Mouse (Mus musculus) neural tube, embryonic 12.5 days (tissue): ENCODE data around the gene Rnf225. TPM values are rescaled to one million over a fixed set of nuclear protein-coding genes. Genes with fewer than 3 reads are reported as not detected.
"Not testable (repeated sequence)": the region's sequence is repeated elsewhere in the genome, so short reads cannot be mapped to it uniquely, and the experiment has no call there.

Experiments
- ATAC-seq: fragments of 200-750 bp; cut with Nextera tagmentation; 2 replicates; pipeline ENCODE4 v1.8.0; 2017; ENCODE audit warnings: low read depth, mild to moderate bottlenecking, moderate TSS enrichment, moderate library complexity; ENCODE audit not compliant: low FRiP score
- H3K27ac ChIP-seq: fragments of 300-500 bp; sonication (generic); 2 replicates; pipeline ENCODE4 v1.5.1; 2016
- H3K27me3 ChIP-seq: fragments of 300-500 bp; sonication (generic); replicated peaks from 2 replicates; pipeline ENCODE4 v1.6.1; 2016; ENCODE audit warnings: mild to moderate bottlenecking
- H3K36me3 ChIP-seq: fragments of 300-500 bp; sonication (generic); 2 replicates; pipeline ENCODE4 v1.6.1; 2016; ENCODE audit warnings: mild to moderate bottlenecking
- H3K4me1 ChIP-seq: fragments of 300-500 bp; sonication (generic); 2 replicates; pipeline ENCODE4 v1.6.1; 2016
- H3K4me2 ChIP-seq: fragments of 300-500 bp; sonication (generic); replicated peaks from 2 replicates; pipeline ENCODE4 v1.6.1; 2016; ENCODE audit warnings: mild to moderate bottlenecking
- H3K4me3 ChIP-seq: fragments of 300-500 bp; sonication (generic); 2 replicates; pipeline ENCODE4 v1.5.1; 2016
- H3K9ac ChIP-seq: fragments of 300-500 bp; sonication (generic); 2 replicates; pipeline ENCODE4 v1.6.1; 2016; ENCODE audit warnings: mild to moderate bottlenecking
- H3K9me3 ChIP-seq: fragments of 300-500 bp; sonication (generic); 2 replicates; pipeline ENCODE4 v1.6.1; 2016; ENCODE audit warnings: mild to moderate bottlenecking
- WGBS: fragments of 180-500 bp; shearing (Covaris S2); methylation state at CpG from one replicate; pipeline ENCODE4 v1.1.7; 2016; 5-methylcytosine and 5-hydroxymethylcytosine counted together
- polyA plus RNA-seq: library from polyadenylated mRNA; unstranded; fragments of >200 nt; fragmentation: Nextera tagmentation; extraction: Ambion mirVana; gene quantifications from 2 replicates; pipeline ENCODE4 v1.2.1, GENCODE M21; 2016

The Rnf225 gene
- polyA plus RNA-seq, 1 experiment from 2014 or later = 0.62 TPM

GRCm38 (mm10) chr7:12909498-12909962 lies 17.7 kb upstream of the Rnf225 start:
- ATAC-seq = peak; percentile 62
- Histone ChIP-seq H3K36me3 (peaks cover 39% of the 10 kb centered on the region), H3K9ac (peak overlapping the region; percentile 61), H3K4me1 (peaks cover 6% of the 10 kb centered on the region; the same call in 1 of the 2 replicates), H3K27me3 (no peaks in the 10 kb centered on the region), H3K4me2 (peak overlapping the region; percentile 59), H3K27ac (peak overlapping the region; percentile 46; the same call in 1 of the 2 replicates), H3K9me3 (no peaks in the 10 kb centered on the region), H3K4me3 (peak overlapping the region; percentile 42)
- 43% methylated on average over 7 of the region's 7 CpGs for WGBS

- Histone ChIP-seq H3K27ac (peak overlapping the region; percentile 46), H3K36me3 (peaks cover 33% of the 10 kb centered on the region), H3K27me3 (no peaks in the 10 kb centered on the region), H3K4me2 (peak overlapping the region; percentile 59), H3K4me3 (peak overlapping the region; percentile 42), H3K9ac (peak overlapping the region; percentile 61), H3K9me3 (no peaks in the 10 kb centered on the region), H3K4me1 (peaks cover 6% of the 10 kb centered on the region; the same call in 1 of the 2 replicates)
- peak; percentile 85 for ATAC-seq
- WGBS = 7% methylated on average over 19 of the region's 19 CpGs
These were observed 17.0 kb upstream of the Rnf225 start for GRCm38 (mm10) chr7:12910181-12910668.

DNA sequence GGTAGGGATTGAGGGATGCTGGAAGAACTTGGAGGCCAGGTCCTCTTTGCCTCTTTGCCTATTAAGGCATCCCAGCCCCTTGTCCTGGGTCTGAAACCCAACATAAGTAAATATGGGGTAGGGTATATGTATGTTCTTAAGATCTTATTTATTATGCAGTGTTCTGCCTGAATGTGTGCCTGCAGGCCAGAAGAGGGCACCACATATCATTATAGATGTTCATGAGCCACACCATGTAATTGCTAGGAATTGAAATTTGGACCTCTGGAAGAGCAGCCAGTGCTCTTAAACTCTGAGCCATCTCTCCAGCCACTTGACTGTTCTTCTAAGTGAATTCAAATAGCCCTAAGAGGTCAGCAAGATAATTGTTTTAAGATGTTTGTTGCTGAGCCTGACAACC lies 13.7 kb upstream of the Rnf225 start:
- ATAC-seq = no peak
- Histone ChIP-seq H3K27me3 (no peaks in the 10 kb centered on the region), H3K4me1 (peaks cover 6% of the 10 kb centered on the region; the same call in 1 of the 2 replicates), H3K36me3 (peaks cover under 1% of the 10 kb centered on the region; the same call in 1 of the 2 replicates), H3K27ac (no peak overlapping the region), H3K9ac (no peak overlapping the region), H3K9me3 (no peaks in the 10 kb centered on the region), H3K4me3 (no peak overlapping the region), H3K4me2 (no peak overlapping the region)

GRCm38 (mm10) chr7:12920495-12920894 lies 6.7 kb upstream of the Rnf225 start:
- H3K27ac ChIP-seq, H3K9ac ChIP-seq, ATAC-seq, H3K4me3 ChIP-seq, H3K27me3 ChIP-seq, H3K9me3 ChIP-seq: not testable (repeated sequence)
- Histone ChIP-seq H3K36me3 (peaks cover 23% of the 10 kb centered on the region), H3K4me2 (peak overlapping the region; percentile 82; the same call in 1 of the 2 replicates), H3K4me1 (peaks cover 11% of the 10 kb centered on the region)
- 88% methylated on average over 7 of the region's 8 CpGs for WGBS

GRCm38 (mm10) chr7:12921318-12921704 lies 5.9 kb upstream of the Rnf225 start:
- peak; percentile 19; the same call in 1 of the 2 replicates for ATAC-seq

GRCm38 (mm10) chr7:12921705-12922465 lies 5.3 kb upstream of the Rnf225 start, which contains the start of gene Rps5:
Rps5 (plus strand) TSS chr7:12922290.
- Histone ChIP-seq H3K9ac (peak within 1 kb of the TSS; percentile 77), H3K9me3 (no peaks in the 10 kb centered on the region), H3K36me3 (peaks cover 37% of the 10 kb centered on the region), H3K4me3 (peak within 1 kb of the TSS; percentile 86), H3K27ac (peak within 1 kb of the TSS; percentile 75), H3K4me2 (peak within 1 kb of the TSS; percentile 93), H3K4me1 (peaks cover 11% of the 10 kb centered on the region), H3K27me3 (peaks cover 11% of the 10 kb centered on the region)
- peak; percentile 98 for ATAC-seq
- WGBS = under 1% methylated on average over 55 of the region's 55 CpGs

More at GRCm38 (mm10) chr7:12921318-12921704, 5.9 kb upstream of the Rnf225 start:
- Histone ChIP-seq H3K9me3 (no peaks in the 10 kb centered on the region), H3K36me3 (peaks cover 31% of the 10 kb centered on the region), H3K9ac (peak overlapping the region; percentile 71), H3K4me1 (peaks cover 11% of the 10 kb centered on the region), H3K27me3 (peaks cover 5% of the 10 kb centered on the region), H3K4me2 (peak overlapping the region; percentile 82), H3K4me3 (peak overlapping the region; percentile 86), H3K27ac (peak overlapping the region; percentile 75)
- 0% methylated on average over 3 of the region's 3 CpGs for WGBS

DNA sequence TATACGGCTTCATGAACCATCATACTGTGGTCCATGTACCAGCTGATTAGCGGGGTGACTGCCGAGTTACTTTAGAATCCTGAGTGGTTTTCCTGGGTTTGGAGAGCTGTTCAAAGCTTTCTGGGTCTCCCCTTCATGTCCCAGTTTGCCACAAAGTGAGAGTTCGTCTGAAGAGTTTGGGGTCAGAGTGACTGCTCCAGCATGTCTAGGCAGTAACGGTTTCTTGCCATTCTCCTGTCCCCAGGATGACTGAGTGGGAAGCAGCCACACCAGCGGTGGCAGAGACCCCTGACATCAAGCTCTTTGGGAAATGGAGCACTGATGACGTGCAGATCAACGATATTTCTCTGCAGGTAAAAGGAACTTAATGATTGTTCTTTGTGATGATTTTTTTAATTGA lies 4.5 kb upstream of the Rnf225 start:
- Histone ChIP-seq H3K27ac (no peak overlapping the region), H3K9me3 (no peaks in the 10 kb centered on the region), H3K4me1 (peaks cover 13% of the 10 kb centered on the region), H3K9ac (peak overlapping the region; percentile 77), H3K4me2 (peak overlapping the region; percentile 93), H3K27me3 (peaks cover 19% of the 10 kb centered on the region), H3K4me3 (peak overlapping the region; percentile 86), H3K36me3 (peaks cover 42% of the 10 kb centered on the region)
- WGBS = 3% methylated on average over 8 of the region's 8 CpGs
- ATAC-seq = no peak

DNA sequence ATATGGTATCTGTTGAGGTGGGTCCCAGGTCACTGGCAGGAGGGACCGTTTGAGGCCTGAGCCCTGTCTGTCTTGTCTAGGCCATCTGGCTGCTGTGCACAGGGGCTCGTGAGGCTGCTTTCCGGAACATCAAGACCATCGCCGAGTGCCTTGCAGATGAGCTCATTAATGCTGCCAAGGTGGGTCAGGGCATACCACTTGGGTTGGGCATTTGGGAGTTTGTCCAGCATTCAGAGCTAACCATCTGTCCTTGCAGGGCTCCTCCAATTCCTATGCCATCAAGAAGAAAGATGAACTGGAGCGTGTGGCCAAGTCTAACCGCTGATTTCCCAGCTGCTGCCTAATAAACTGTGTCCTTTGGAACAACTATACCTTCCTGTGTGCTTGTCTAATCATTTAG lies 900 bp upstream of the Rnf225 start:
- WGBS = 88% methylated on average over 7 of the region's 7 CpGs
- no peak for ATAC-seq
- peaks cover 30% of the 10 kb centered on the region for H3K27me3 ChIP-seq
- H3K4me3 ChIP-seq = no peak overlapping the region
- peaks cover 50% of the 10 kb centered on the region for H3K36me3 ChIP-seq
- H3K4me2 ChIP-seq = no peak overlapping the region
- no peak overlapping the region for H3K27ac ChIP-seq
- peaks cover 19% of the 10 kb centered on the region for H3K4me1 ChIP-seq
- H3K9ac ChIP-seq = no peak overlapping the region
- no peaks in the 10 kb centered on the region for H3K9me3 ChIP-seq

GRCm38 (mm10) chr7:12927693-12928589 lies 725 bp downstream of the Rnf225 start:
- Histone ChIP-seq H3K36me3 (peaks cover 50% of the 10 kb centered on the region), H3K4me3 (peak overlapping the region; percentile 27; the same call in 1 of the 2 replicates), H3K4me2 (peak overlapping the region; percentile 57), H3K4me1 (peaks cover 16% of the 10 kb centered on the region), H3K27ac (no peak overlapping the region), H3K9me3 (no peaks in the 10 kb centered on the region), H3K27me3 (peaks cover 30% of the 10 kb centered on the region), H3K9ac (peak overlapping the region; percentile 44)
- peak; percentile 56 for ATAC-seq
- 4% methylated on average over 65 of the region's 65 CpGs for WGBS

GRCm38 (mm10) chr7:12933615-12934140 lies 6.5 kb downstream of the Rnf225 start:
- no peak overlapping the region for H3K27ac ChIP-seq
- ATAC-seq = no peak
- H3K9ac ChIP-seq = no peak overlapping the region
- 74% methylated on average over 4 of the region's 4 CpGs for WGBS
- no peak overlapping the region for H3K4me2 ChIP-seq
- H3K4me1 ChIP-seq = no peaks in the 10 kb centered on the region
- peaks cover 1% of the 10 kb centered on the region; the same call in 1 of the 2 replicates for H3K27me3 ChIP-seq
- H3K36me3 ChIP-seq = 0 out of 2 replicates have a peak, but pooled peaks cover 8% of the 10 kb centered on the region
- no peaks in the 10 kb centered on the region for H3K9me3 ChIP-seq
- no peak overlapping the region for H3K4me3 ChIP-seq

DNA sequence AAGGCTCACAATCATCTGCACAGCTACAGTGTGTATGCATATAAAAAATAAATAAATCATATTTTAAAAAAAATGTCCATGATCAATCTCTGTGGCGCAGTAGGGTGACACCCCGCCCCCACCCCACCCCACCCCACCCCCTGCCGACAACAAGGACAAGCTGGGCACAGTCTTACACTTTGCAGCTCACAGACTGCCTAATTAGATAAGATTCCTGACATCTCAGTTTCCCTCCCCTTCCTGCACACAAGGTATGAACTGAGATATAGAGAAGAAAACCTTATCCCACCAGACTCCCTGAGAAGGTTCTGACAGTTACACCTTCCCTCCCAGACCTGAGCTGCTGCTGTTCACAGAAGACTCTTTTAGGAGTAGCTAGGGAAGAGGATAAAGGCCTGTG lies 7.6 kb downstream of the Rnf225 start:
- no peaks in the 10 kb centered on the region for H3K4me1 ChIP-seq
- H3K36me3 ChIP-seq = 0 out of 2 replicates have a peak, but pooled peaks cover 3% of the 10 kb centered on the region
- ATAC-seq = no peak
- no peak overlapping the region for H3K27ac ChIP-seq
- no peak overlapping the region for H3K4me3 ChIP-seq
- H3K27me3 ChIP-seq = no peaks in the 10 kb centered on the region
- H3K4me2 ChIP-seq = no peak overlapping the region
- H3K9ac ChIP-seq = no peak overlapping the region
- 83% methylated on average over 3 of the region's 3 CpGs for WGBS
- no peaks in the 10 kb centered on the region for H3K9me3 ChIP-seq
